Mouse (Mus musculus): ENCODE data around the gene Nol4l.
A peak's percentile ranks its signal among the peaks of the same experiment; 100 is the strongest.
"Not testable (repeated sequence)": the region's sequence is repeated elsewhere in the genome, so short reads cannot be mapped to it uniquely, and the experiment has no call there.

Gene Nol4l

DNA sequence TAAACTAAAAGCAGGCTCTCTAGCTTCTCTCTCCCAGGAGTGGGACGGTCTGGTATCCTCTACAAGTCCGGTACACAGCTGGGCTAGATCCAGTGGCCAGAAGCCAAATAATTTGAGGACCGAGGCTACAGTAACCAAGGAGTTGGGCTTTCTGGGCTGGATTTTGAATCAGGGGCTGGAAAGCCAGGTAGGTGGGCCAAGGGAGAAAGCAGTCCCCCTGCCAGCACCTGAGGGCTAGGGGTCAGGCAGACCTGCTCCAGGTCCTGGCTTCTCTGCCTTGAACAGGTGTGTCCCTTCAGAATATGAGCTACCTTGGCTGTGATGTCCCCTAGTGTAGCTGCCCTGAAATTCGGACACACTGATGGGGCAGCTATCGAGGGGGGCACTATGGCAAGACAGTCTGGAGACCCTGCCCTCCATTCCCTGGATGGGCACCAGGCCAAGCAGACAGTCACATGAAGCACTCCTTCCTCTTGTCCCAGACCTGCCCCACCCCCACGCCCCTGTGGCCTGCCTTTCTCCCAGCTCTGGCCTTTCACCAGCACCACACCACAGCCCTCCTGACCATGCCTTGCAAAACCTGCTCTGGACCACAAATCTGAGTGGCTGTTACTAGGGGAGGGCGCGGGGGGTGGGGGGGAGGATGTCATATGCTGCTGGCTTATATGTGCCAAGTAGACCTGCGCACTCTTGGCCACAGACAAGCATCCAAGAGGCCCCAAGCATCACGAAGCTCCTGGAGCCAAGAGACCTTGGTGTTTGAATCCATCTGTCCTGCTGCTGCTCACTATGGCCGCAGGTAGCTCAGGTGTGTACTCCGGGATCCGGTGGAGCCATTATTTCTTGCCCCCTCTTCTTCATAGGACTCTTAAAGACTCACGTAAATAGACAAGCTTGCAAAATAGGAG, 17.1 kb downstream of the Nol4l start:
- no peak for DNase-seq (ENCODE audit: low read depth, low spot score)

DNA sequence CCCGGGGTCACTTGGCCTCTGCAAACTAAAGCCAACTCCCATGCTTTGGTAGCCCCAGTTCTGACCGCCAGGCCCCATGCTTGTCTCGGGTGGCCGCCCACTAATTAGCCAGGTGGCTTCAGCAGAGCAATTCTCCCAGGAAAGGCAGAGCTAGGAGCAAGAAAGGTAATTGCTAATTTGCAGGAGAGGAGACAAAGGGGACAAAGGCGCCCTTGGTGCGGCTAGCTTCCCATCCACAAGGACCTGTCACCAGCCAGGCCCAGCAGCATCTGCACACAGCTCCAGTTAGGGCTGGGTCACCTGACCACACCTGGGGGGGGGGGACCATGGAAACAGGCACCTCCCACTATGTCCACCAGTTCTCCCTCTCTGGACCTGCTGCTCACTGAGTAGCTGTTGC, 18.2 kb downstream of the Nol4l start:
- DNase-seq (ENCODE audit: low read depth, low spot score): no peak

DNA sequence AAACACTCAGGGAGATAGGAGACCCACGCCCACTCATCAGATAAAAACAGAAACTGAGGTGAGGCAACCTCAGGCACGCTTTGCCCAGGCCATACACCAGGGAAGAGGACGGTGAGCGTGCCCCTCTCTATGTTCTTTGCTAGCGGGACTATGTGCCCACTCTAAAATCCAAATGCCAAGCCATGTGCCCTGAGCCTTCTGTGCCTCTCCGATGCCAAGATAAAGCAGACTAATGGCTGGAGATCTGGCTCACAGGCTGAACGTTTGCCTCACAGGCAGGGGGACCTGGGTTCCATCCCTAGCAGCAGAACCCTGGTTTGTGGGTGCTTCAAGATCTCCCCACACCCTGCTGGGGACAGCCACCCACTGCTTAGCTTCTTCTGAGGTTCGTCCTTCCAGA, 19.6 kb downstream of the Nol4l start:
- DNase-seq (ENCODE audit: low read depth, low spot score): no peak

DNA sequence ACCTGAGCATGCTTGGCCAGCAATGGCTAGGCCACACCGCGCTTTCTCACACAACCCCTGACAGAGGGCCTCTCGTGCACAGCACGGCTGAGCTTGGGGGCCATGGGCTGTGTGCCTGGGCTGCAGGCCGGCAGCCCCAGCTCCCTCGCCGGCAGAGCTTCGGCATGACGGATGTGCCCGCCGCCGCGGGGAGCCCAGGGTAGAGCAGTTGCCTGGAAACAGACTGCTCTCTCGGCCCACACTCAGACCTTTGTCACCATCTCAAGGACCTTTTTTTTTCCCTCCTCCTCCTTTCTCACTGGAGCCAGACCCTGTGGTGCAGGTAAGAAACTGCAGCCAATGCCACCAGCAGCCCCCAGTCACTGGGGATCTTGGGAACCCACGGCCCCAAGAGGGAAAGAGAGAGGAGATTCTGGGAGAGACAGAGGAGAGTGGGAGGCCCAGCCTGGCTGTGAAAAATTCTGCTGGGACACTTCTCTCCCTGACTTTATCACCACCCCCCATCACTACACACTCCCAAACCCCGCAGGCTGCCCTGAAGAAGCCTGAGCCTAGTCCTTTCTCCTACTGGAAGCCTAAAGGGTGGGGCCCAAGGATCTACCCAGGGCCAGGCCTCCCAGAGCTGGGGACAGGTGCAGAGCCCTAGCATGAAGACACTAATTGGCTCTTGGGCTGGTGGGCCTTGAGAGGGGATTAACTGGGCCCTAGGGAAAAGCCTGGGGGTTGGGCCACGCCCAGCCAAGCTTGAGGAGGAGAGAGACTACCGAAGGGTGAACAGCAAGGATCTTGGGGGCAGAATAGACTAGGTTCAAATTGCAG, 20.4 kb downstream of the Nol4l start:
- no peak for DNase-seq (ENCODE audit: low read depth, low spot score)

DNA sequence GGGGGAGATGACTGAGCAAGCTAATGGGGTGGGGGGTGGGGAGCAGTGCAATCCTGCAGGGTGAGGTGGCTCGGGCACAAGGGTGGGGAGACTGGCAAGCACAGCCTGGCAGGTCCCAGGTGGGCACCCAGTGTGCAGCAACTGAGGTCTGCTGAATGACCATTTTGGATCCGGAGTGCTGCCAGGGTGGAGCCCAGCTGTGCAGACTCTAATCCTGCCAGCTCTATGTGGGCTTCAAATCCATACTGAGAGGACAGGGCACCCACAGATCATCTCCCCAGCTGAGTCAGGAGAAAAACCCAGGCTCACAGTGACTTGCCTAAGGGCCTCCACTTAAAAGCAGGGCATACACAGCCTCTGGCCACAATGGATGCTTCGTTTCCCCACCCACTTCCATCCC, 21.4 kb downstream of the Nol4l start:
- no peak for DNase-seq (ENCODE audit: low read depth, low spot score)

DNA sequence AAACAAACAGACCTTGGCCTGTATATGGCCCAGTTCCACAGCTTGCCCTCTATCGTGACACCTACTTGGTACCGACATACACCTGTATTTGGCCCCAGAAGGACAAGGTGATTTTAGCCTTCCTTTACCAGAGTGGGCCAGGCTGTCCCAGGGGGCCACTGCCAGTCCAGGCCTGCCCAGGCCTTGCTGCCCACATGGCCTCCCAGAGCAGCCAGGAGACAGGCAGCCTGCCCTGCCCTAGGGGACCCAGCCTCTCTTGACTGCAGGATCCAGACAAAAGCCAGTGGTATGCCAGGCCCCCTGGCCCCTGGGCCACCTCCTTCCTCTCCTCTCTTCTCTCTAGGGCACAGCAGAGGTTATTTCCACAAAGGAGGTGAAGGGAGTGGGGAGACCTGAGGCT, 21.8 kb downstream of the Nol4l start:
- no peak for DNase-seq (ENCODE audit: low read depth, low spot score)

DNA sequence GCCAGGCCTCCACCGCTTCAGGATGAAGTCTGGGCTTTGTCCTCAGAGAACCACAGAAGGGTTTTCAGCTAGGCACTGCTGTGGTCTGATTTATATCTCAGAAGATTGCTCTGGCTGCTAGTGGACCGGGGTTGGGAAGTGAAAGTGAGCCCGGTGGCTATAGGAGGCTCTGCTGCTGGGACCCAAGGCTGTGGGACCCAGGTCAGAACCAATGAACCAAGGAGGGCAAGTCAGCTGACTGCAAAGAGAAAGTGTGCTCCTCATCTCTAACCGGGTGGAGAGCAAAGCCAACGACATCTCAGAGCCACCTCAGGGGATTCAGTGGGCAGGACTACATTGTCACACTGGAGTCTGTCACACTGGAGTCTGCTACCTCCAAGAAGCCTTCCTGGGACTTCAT, 23.4 kb downstream of the Nol4l start:
- no peak for DNase-seq (ENCODE audit: low read depth, low spot score)

DNA sequence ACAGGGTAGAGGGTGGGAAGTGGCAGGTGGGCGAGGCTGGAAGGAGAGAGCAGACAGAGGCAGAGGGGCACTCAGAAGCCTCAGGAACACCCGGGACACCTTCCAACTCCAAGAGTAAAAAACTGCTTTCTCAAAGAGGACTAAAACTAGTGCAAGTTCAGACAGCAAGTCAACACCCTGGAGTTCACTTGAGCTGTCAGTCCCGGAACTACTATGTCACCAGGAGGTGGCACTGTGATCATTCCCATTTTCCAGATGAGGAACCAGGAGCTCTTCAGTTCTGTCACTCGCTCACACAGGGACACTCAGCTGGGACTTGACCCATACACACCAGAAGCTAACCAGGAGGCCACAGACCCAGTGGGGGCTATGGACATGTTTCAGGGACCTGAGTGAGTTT, 30.6 kb downstream of the Nol4l start:
- no peak for DNase-seq (ENCODE audit: low read depth, low spot score)

DNA sequence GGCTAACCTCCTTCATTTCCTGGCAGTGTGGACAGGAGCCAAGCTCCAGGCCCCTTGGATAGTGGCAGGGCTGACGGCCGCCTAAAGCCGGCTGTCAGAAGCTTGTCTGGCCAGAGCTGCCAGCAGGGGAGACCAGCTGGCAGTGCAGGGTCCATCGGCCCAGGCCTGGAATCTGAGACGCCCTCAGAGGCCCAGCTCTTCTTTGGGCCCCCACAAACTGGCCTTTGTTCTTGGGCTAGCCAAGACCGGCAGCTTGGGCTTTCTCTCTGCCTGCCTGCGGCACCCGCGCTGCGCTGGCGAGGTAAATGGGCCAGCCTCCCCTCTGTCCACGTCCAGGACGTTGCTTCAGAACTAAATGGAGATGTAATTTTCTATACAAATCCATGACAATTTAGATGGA, 32.9 kb downstream of the Nol4l start:
- DNase-seq (ENCODE audit: low read depth, low spot score): no peak

DNA sequence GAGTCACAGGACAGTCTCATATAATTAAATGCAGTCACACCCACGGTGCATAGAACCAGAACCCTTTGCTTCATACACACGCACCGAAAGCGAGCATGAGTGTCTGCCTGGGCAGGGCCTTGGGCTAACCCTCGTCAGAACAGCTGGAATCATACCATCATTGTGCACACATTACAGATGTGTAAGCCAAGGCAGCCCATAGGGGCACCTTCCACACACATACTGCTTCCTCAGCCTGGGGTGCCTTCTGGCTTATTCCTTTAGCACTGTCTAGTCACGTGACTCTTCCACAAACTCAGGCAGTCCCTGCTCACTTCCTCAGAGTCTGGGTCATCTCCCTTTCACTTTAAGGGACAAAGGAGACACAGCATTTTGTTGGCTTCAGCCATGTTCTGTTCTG, 33.5 kb downstream of the Nol4l start:
- no peak for DNase-seq (ENCODE audit: low read depth, low spot score)

DNA sequence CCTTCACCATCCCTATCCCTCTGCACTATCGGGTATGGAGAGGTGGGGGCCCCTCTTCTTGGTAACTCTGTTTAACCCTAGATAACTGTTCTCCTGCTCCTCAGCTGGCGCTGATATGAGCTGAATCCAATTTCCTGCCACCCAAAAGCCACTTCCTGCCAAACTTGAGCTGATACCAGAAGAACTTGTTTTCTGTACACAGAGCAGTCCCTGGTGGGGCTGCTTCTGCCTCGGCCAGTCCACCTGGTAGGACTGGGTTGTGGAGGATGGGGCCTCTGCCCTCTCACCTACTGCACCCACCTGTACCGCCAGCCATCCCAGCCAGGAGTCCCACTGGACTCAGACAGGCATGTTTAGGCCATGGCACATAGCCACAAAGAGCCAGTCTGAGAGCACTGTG, 34.0 kb downstream of the Nol4l start:
- peak; percentile 50 for DNase-seq (ENCODE audit: low read depth, low spot score)

DNA sequence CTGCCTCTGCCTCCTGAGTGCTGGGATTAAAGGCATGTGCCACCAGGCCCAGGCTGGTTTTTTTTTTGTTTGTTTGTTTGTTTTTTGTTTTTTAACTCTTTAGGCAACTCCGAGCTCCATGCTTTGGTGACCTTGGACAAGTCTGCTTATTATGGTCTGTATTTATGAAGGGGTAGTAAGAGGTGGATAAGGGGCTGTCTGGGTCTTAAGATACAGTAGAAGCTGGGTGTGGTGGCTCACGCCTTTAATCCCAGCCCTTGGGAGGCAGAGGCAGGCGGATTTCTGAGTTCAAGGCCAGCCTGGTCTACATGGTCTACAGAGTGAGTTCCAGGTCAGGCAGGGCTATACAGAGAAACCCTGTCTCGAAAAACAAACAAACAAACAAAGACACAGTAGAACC, 34.4 kb downstream of the Nol4l start:
- DNase-seq (ENCODE audit: low read depth, low spot score): not testable (repeated sequence)

DNA sequence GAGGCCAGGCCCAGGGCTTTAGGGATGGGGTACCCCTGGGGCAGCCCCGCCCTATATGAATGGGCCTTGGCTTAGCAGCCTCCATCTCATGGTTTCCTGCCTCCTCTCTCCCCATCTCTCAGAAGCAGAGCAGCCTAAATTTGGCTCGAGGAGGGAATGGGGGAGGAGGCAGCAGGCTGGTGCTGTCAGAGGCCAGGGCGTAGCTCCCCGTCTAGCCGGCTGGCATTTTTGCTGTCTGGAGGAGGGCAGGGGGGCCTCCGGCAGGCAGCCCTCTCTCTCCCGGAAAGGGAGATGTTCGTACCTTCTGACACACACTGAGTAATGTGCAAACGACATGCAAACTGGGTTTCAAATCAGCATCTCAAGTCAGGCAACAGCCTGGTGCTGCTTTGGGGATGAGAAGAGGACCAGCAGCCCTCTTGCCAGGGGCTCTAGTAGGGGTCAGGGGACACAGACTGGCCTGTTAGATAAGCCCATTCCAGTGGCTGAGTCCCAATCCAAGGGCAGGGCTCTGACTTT, 35.4 kb downstream of the Nol4l start:
- peak; percentile 38 for DNase-seq (ENCODE audit: low read depth, low spot score)

DNA sequence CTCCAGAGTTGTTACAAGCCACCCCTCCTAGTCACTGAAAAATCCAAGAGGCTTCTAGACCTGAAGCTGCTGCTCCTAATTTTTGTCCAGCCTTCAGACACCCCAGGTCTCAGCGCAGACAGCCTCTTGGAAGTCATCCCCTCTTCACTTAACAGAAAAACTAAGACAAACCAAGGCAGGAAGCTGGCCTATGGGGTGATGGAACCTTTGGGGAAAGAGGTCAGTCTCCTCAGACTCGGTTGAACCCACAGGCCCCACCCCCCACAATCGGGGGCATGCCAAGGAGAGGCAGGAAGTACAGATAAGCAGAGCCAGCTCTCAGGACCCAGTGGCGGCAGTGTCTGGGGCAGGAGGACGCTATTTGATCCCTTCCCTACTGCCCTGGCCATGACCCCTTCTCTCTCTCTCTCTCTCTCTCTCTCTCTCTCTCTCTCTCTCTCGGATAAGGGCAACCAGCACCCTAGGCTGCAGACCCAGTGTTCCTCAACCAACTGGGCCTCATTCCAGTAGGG, 35.9 kb downstream of the Nol4l start:
- DNase-seq (ENCODE audit: low read depth, low spot score): peak; percentile 49

DNA sequence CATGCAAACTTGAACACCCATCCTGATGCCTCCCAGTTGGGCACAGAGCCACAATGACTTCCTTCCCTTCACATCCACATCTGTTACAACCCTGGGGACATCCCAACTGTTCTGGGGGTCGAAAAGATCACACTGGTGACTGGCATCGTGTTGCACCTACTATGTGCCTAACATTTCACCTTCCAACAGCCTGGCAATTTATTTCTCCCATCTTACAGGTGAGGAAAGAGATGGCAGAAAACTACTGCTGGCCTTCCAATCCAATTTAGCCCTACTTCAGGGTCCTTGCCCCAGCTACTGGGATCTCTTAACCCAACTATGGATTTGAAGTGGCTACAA, 36.4 kb downstream of the Nol4l start:
- no peak for DNase-seq (ENCODE audit: low read depth, low spot score)

DNA sequence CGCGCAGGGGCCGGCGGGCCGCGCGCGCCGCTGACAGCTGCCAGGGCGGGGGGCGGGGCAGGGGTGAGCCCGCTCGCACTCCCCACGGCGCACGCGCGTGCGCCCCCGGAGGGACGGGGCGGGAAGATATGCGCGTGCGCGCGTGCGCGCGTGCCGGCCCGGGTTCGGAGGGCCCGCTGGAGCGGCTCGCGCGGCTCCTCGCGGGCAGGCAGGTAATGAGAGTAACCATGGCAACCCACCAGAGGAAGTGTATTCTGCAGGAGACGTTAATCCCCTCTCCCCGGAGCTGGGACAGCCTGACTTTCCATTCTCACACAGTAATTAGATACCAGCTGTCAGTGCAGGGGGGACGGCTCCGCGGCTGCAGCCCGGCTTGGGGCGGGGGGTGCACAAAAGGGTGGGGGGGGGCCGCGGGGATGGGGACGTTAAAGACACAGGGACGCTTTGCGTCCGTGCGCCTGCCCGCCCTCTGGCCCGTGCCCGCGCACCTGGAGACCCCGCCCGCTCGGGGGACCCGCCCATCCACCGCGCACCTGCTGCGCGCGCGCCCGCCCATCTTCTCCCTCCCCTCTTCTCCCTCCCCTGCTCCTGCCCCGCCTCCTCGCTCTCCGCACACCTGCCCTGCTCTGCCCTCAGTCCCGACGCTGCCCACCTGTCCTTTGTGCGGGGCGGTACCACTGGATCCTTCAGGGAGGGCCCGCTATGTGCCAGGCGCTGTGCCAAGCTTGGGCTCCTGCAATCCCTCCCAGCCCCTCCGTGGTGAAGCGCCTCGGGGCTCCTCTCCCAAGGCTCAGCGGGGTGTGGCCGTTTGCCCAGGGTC, 37.0 kb downstream of the Nol4l start, which contains the start of gene 4930404H24Rik:
Gene 4930404H24Rik (plus strand): TSS at position 218 of the 820 bp plus-strand sequence.
- peak; percentile 82 for DNase-seq (ENCODE audit: low read depth, low spot score)

DNA sequence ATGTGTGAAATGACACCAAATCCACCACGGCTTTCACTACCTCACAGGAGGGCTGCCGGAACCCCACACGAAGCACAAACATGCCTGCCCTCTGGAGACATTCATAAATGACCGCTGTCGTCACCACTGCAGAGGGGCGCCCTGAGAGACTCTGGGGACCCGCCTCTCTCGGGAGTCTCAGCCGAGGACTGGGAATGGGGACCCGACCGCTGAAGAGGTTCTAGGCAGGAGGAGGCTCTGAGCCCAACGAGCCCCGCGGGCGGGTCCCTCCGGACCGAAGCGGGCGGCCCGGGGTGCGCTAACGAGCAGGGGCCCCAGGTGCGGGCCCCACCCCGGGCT, 37.6 kb downstream of the Nol4l start:
- DNase-seq (ENCODE audit: low read depth, low spot score): no peak

DNA sequence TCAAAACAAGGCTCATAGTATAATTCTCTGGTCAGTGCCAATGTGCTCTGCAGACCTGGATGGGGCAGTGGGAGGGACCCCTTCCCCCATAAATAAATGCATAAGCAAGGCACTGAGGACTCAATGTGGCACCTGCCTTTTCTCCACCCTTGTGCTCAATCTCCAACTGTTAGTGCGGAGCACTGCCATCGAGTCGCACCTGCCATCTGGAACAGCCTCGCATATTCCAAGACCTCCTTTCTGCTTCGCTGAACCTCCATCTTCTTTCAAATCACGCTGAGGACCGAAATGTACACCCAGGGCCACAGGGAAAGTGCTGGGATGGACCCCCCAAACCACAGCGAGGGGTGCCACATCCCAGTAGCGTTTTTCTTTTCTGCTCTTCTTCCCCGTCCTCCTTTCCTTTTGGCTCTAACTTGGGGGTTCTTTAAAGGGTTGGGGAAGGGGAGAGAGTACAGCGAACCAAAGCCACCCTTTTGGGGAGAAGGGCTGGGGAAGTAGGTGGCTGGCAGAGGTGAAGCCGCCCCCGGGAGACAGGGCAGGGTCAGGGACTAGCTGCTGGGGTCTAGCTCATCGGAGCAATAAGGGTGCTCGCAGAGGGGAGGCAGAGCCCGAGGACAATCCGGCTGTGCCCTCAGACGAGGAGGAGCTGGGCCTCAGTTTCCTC, 38.1 kb downstream of the Nol4l start:
- DNase-seq (ENCODE audit: low read depth, low spot score): no peak

DNA sequence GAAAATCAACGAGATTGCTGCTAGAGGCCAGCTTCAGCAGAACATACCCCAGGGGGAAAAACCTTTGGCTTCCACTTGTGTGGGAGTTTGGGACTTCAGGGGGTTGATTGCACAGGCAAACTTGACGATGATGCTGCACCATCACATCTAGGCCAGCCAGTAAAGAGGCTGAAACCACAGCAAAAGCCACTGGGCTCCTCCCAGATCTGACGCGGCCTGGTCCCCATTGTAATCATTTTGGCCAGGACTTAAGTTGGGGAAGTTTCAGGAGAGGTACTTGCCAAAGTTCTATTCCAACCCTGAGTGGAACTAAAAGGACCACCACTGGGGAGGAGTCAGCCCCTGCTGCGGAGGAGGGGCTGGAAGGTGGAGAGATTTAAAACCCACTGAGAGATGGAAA, 38.8 kb downstream of the Nol4l start:
- no peak for DNase-seq (ENCODE audit: low read depth, low spot score)

DNA sequence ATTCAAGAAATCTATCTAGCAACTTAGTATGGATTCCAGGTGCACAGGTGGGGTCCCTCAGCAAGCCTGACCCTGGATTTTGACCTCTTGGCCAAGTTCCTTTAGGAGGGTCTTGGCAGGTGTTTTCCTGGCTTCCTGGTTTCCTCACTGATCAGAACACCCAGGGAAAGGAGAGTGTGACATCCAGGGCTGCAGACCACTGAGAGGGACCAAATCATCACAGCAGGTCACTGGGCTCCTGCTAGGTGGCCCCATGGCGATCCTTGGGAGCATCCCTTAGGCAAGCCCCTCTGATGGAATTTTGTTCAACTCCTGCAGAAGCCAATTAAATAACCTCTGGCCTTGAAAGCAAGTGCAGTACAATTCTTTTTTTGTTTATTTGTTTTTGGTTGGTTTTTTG, 39.7 kb downstream of the Nol4l start:
- DNase-seq (ENCODE audit: low read depth, low spot score): no peak

DNA sequence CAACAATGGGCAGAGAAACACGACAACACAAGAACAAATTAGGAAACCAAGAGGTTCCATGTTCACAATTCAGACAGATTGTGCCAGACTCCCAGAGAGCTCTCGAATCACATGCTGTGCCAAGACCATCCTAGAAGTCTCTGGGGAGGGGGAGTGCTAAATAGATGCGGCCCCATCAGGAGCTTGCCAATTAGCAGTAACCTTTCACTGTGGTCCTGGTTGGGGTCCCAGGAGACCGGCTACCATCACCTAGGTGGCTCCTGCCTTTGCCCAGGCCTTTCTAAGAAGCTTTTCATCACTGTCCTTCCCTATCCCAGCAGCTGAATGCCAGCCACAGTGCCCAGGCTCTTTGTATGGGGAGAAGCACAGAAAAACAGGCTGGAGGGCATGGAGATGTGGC, 45.7 kb downstream of the Nol4l start:
- DNase-seq (ENCODE audit: low read depth, low spot score): no peak

Data from CD4-positive helper T cell, adult 2 months (primary cell).